In genomic region chr10:10314521-10314920, GRCm38 (mm10) we compare ENCODE assay signal across 27 mouse cellular contexts.
DNase-seq lines count a peak whose midpoint lies in the region; ATAC-seq and TF ChIP-seq lines count a peak whose summit lies in the region.
"Had no signal": no experiment of that assay in that cellular context is flagged by ENCODE, and none has a peak within 500 bp of the region (broad histone marks: within the 10 kb centered on the region; RNA-seq: fewer than 3 reads in every experiment).

No protein-coding gene starts in this region.

- no peaks in the 10 kb centered on the region for H3K36me3 ChIP-seq in liver, adult 2 months (ENCODE audit: control insufficient read depth, insufficient read depth, low read length)
- no peaks in the 10 kb centered on the region for H3K36me3 ChIP-seq in liver, embryonic 11.5 days (ENCODE audit: control insufficient read depth, insufficient read depth, low read length)
- no peaks in the 10 kb centered on the region for H3K36me3 ChIP-seq in embryonic facial prominence, embryonic 10.5 days (replicated peaks)
- H3K36me3 ChIP-seq: embryonic facial prominence, embryonic 15.5 days; hindbrain, embryonic 12.5 days; intestine, embryonic 15.5 days; limb, embryonic 13.5 days; midbrain, embryonic 13.5 days had no signal

- H3K9ac ChIP-seq in liver, adult 2 months (ENCODE audit: low read depth, low read length), result no peak overlapping the region
- no peak overlapping the region for H3K9ac ChIP-seq in liver, embryonic 11.5 days (ENCODE audit: low read depth, low read length)
- H3K9ac ChIP-seq: embryonic facial prominence, embryonic 15.5 days; forebrain, embryonic 13.5 days; hindbrain, embryonic 12.5 days; intestine, embryonic 15.5 days; limb, embryonic 13.5 days; liver, embryonic 14.5 days; midbrain, embryonic 13.5 days had no signal

- H3K79me2 ChIP-seq in liver, adult 2 months (ENCODE audit: control insufficient read depth, insufficient read depth, low read length), result no peaks in the 10 kb centered on the region

- TF ChIP-seq CTCF in liver, adult 2 months (IDR thresholded peaks at IDR 0.05; ENCODE audit: low read depth, low read length), result no peak

- H3K27ac ChIP-seq in liver, adult 2 months (replicated peaks; ENCODE audit: insufficient read depth, low read depth, low read length), result no peak overlapping the region
- no peak overlapping the region for H3K27ac ChIP-seq in liver, embryonic 11.5 days (ENCODE audit: low read depth, low read length)
- no peak overlapping the region for H3K27ac ChIP-seq in embryonic facial prominence, embryonic 10.5 days (replicated peaks)
- H3K27ac ChIP-seq: embryonic facial prominence, embryonic 15.5 days; forebrain, embryonic 13.5 days; hindbrain, embryonic 12.5 days; hindbrain, postnatal 0 days; intestine, embryonic 15.5 days; left cerebral cortex, adult 2 months; limb, embryonic 13.5 days; liver, embryonic 14.5 days; macrophage; midbrain, embryonic 13.5 days had no signal

- no peak overlapping the region for H3K4me2 ChIP-seq in liver, embryonic 11.5 days
- H3K4me2 ChIP-seq: embryonic facial prominence, embryonic 15.5 days; forebrain, embryonic 13.5 days; heart, embryonic 11.5 days; hindbrain, embryonic 12.5 days; intestine, embryonic 15.5 days; limb, embryonic 13.5 days; midbrain, embryonic 13.5 days had no signal

- 75% methylated on average over 5 of the region's 5 CpGs for WGBS in liver, adult 2 months
- WGBS in liver, embryonic 11.5 days, result 81% methylated on average over 5 of the region's 5 CpGs
- 85% methylated on average over 5 of the region's 5 CpGs for WGBS in embryonic facial prominence, embryonic 10.5 days

- no peak for ATAC-seq in liver, embryonic 11.5 days (replicated peaks; ENCODE audit: low FRiP score)
- ATAC-seq: CD4-positive, CD25-positive, alpha-beta regulatory T cell, adult 4 months; forebrain, embryonic 13.5 days; hindbrain, postnatal 0 days; intestine, embryonic 15.5 days; midbrain, embryonic 13.5 days had no signal

- no peak for TF ChIP-seq POLR2A in liver, adult 2 months (IDR thresholded peaks at IDR 0.05; ENCODE audit: extremely low read depth, insufficient read depth, low read length)

- no peak overlapping the region for H3K4me3 ChIP-seq in liver, adult 2 months (ENCODE audit: insufficient read depth, low read depth, low read length)
- no peak overlapping the region for H3K4me3 ChIP-seq in liver, embryonic 11.5 days (ENCODE audit: low read depth, low read length)
- H3K4me3 ChIP-seq in embryonic facial prominence, embryonic 10.5 days, result no peak overlapping the region
- H3K4me3 ChIP-seq: embryonic facial prominence, embryonic 15.5 days; forebrain, embryonic 13.5 days; hindbrain, embryonic 12.5 days; intestine, embryonic 15.5 days; left cerebral cortex, adult 2 months; limb, embryonic 13.5 days; midbrain, embryonic 13.5 days had no signal

- H3K27me3 ChIP-seq in liver, adult 2 months (ENCODE audit: control insufficient read depth, insufficient read depth, low read length), result no peaks in the 10 kb centered on the region
- no peaks in the 10 kb centered on the region for H3K27me3 ChIP-seq in liver, embryonic 11.5 days (replicated peaks; ENCODE audit: control insufficient read depth, insufficient read depth, low read length)
- H3K27me3 ChIP-seq in embryonic facial prominence, embryonic 10.5 days (replicated peaks; ENCODE audit: low read depth, poor library complexity, severe bottlenecking), result 0 out of 2 replicates have a peak, but pooled peaks cover 4% of the 10 kb centered on the region
- H3K27me3 ChIP-seq: embryonic facial prominence, embryonic 15.5 days; forebrain, embryonic 13.5 days; hindbrain, embryonic 12.5 days; intestine, embryonic 15.5 days; midbrain, embryonic 13.5 days had no signal

- H3K9me3 ChIP-seq in liver, embryonic 11.5 days (ENCODE audit: control insufficient read depth, low read length), result no peaks in the 10 kb centered on the region
- no peaks in the 10 kb centered on the region for H3K9me3 ChIP-seq in embryonic facial prominence, embryonic 10.5 days
- H3K9me3 ChIP-seq: embryonic facial prominence, embryonic 15.5 days; forebrain, embryonic 13.5 days; hindbrain, embryonic 12.5 days; intestine, embryonic 15.5 days; limb, embryonic 13.5 days; midbrain, embryonic 13.5 days had no signal

- peak; percentile 8 for DNase-seq in kidney, adult 11 months
- DNase-seq in kidney, adult 18-20 months, result no peak
- peak; percentile 8 for DNase-seq in liver, adult 2 months (ENCODE audit: extremely low read depth, low read depth, low spot score)
- DNase-seq in liver, embryonic 11.5 days (ENCODE audit: low spot score), result no peak
- DNase-seq in kidney, postnatal 14 days, result peak; percentile 41
- DNase-seq in embryonic facial prominence, embryonic 10.5 days (ENCODE audit: low spot score), result no peak
- DNase-seq in frontal cortex, postnatal 14 days (ENCODE audit: low spot score in 2 of 2), result no peak
- DNase-seq: adrenal gland, adult 8-10 months; cerebellum, adult 18-20 months; gastrocnemius, postnatal 14 days; heart, adult 11 months; heart, postnatal 36 days; lung, adult 2 months; lung, postnatal 10 days; thymus, postnatal 4 days had no signal

- no peaks in the 10 kb centered on the region for H3K4me1 ChIP-seq in liver, adult 2 months (ENCODE audit: control insufficient read depth, insufficient read depth, low read length)
- no peaks in the 10 kb centered on the region for H3K4me1 ChIP-seq in liver, embryonic 11.5 days (replicated peaks; ENCODE audit: control insufficient read depth, insufficient read depth, low read length)
- H3K4me1 ChIP-seq in embryonic facial prominence, embryonic 10.5 days, result no peaks in the 10 kb centered on the region
- H3K4me1 ChIP-seq: embryonic facial prominence, embryonic 15.5 days; forebrain, embryonic 13.5 days; hindbrain, embryonic 12.5 days; intestine, embryonic 15.5 days; midbrain, embryonic 13.5 days had no signal

Comparison
In these comparisons a context has a peak if more than half of its experiments do, and no peak if none do; other contexts are left out.
1. DNase-seq: peak in kidney, adult 11 months (single experiment), liver, adult 2 months (single experiment) and kidney, postnatal 14 days (single experiment); none in kidney, adult 18-20 months (single experiment), liver, embryonic 11.5 days (single experiment), embryonic facial prominence, embryonic 10.5 days (single experiment) and frontal cortex, postnatal 14 days (0 of 2).